Mouse (Mus musculus) T-helper 17 cell (primary cell): ENCODE results near the gene Ash1l.

ENCODE experiments used
- in situ Hi-C, 2 experiments: fragments of 300-600 bp; cut with MboI, MseI; formaldehyde crosslinking; loops; 1 replicate in 1 of 2; 2 replicates in 1 of 2; pipeline ENCODE4 v1.15.1; 2025; ENCODE audit warnings: high pct_unique_total_duplicates in 2 of 2

Gene Ash1l

GRCm38 (mm10) chr3:89090694-89091655, 140.6 kb downstream of the Ash1l start:
- in situ Hi-C loops = loop anchor here in 1 of 2 experiments (5.0 kb wide), 1 partner anchor 66 kb away; no protein-coding TSS in a partner anchor

- in situ Hi-C loops = loop anchor here in 1 of 2 experiments (5.0 kb wide), 1 partner anchor 65 kb away; no protein-coding TSS in a partner anchor
Measured at GRCm38 (mm10) chr3:89091811-89092508, 141.5 kb downstream of the Ash1l start.

GRCm38 (mm10) chr3:89092509-89093090, 142.2 kb downstream of the Ash1l start:
- in situ Hi-C loops = loop anchor here in 1 of 2 experiments (5.0 kb wide), 1 partner anchor 65 kb away; no protein-coding TSS in a partner anchor

DNA sequence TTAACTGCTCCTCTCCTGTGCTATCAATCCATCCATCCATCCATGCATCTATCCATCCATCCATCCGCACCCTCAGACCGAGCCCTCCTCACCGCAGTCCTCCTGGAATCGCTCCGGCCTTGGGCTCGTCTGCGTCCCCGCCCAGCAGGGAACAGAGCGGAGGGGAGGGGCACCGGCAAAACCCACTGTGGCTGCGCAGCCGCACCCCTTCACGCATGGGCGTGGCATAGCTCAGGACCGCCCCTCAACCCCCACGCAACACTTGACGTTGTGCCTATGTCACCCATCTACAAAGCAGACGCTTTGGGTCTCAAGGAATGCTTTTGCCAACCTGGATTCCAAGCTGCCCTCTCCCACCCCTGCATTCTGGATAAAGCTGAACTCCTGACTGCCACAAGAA, 142.8 kb downstream of the Ash1l start, which contains the start of gene Rusc1:
Rusc1 (minus strand) TSS at position 137 of the 400 bp plus-strand sequence.
- in situ Hi-C loops = loop anchor here in 1 of 2 experiments (5.0 kb wide), 1 partner anchor 64 kb away; no protein-coding TSS in a partner anchor

DNA sequence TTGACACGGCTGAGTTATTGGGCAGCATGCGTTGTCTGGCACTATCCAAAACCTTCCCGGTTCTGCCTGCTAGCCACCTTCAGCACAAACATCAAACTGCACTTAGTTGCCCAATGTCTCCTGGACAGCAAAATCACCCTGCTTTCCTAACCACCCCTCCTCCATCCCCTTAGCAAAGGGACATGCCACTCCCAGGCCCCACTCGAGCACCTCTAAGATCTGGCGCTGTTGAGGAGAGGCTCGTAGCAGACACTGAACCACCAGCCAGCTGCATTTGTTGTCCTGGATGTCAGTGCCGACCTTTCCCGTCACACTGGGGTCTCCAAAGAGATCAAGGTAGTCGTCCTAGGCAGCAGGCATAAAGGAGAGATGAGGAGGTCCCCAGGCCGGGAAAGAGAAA, 143.6 kb downstream of the Ash1l start:
- in situ Hi-C loops = loop anchor here in 1 of 2 experiments (5.0 kb wide), 1 partner anchor 63 kb away; no protein-coding TSS in a partner anchor

- in situ Hi-C loops = no loop called here
Measured at GRCm38 (mm10) chr3:89100811-89101210, 150.4 kb downstream of the Ash1l start, which contains the start of gene Gm43738. Gm43738 (minus strand) TSS chr3:89101099.

DNA sequence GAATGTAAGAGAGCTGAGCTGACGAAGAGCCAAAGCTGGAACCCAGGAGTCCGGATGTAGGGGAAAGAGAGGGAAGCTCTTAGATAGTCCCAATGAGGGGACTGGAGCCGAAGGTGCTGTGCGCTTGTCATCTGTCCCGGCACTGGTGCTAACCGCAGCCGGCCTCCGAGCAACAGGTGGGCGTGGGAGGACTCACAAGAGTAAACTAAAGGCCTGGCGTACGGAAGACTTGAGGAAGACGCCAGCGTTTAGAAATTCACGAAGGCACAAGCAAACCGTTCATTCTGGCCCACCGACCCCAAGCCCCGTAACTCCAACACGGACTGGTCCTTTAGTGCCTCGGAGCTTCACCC, 151.0 kb downstream of the Ash1l start:
- in situ Hi-C loops = no loop called here

DNA sequence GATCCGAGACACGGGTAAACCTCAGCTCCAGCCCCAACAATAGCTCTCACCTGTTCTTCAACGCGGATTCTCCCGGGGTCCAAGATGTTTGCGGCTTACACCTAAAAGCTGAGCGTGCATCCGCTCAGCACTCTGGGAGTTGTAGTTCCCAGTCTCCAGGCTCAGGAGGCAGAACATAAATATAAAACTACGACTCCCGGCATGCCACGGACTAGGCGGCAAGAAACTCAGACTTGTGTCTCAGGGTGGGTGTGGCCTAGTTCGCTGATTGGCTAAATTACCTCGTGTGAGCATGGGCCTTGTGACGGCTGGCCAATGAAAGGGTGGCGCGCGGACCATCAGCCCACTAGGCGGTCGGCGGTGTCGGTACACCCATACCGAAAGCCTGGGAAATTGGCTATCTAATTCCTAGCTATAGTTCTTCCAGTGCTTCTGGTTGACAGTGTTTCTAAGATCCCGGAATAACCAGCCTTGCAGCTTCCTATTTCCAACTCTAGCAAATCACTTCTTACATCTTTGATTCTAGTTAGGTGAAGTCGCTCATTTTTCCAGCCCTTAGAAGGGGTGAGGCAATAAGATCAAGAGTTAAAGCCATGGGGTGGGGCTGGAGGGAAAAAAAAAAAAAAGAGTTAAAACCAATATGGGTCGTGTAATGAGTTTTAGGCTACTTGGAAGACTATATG, 151.5 kb downstream of the Ash1l start, which contains the start of gene Fdps:
Fdps (minus strand) TSS at position 148 of the 683 bp plus-strand sequence.
- in situ Hi-C loops = no loop called here

DNA sequence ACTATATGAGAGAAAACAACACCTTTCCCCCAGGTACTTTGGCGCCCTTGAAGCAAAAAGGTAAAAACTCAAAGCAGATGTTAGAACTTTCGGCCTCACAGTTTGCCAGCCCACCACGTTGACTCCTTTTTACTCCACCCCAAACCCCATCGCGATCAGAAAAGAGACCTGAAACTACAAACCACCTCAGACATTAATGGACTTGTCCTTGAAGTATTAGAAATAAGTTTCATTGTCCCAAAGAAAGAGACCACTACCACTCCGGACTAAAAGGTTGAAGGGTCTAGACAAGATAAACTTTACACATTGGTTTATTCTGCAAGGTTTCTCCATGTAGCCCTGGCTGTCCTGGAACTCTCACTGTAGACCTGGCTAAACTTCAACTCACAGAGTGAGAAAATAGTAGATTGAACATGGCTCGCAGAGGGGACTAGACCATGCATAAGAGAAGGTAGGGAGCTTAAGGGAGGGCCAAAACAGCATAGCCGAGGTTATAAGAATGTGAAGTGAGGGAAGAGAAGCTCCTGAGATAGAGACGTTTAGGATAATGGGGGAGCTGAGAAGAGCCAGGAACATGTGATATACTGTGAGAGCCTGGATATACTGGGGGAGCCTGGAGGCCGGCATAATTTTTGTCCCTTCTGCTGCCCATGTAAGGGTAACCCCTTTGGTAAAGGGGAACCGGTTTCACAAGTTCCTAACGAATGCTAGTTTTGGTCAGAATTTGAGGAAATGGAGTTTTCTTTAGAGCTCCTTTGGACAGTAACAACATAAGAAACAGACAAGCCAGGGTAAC, 152.3 kb downstream of the Ash1l start:
- in situ Hi-C loops = no loop called here

DNA sequence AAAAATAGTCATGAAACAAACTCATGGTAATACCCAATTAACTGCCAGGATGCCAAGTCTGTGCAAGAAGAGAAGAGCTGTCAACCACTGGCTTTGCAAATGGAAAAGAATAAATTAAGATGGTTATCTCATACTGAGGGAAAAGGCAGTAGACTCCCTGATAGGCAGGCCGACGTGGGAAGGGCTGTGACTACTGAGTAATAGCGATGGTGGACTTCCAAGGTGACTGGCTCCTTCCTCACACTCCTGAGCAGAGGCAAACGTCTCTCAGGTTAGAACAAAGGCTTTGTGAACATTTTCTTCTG, 152.8 kb downstream of the Ash1l start:
- in situ Hi-C loops = no loop called here

- in situ Hi-C loops = no loop called here
Measured at GRCm38 (mm10) chr3:89106881-89107280, 156.5 kb downstream of the Ash1l start.

- in situ Hi-C loops = no loop called here
Measured at GRCm38 (mm10) chr3:89107545-89107944, 157.1 kb downstream of the Ash1l start.

GRCm38 (mm10) chr3:89108146-89108545, 157.7 kb downstream of the Ash1l start:
- in situ Hi-C loops = no loop called here

GRCm38 (mm10) chr3:89113058-89113457, 162.6 kb downstream of the Ash1l start:
- in situ Hi-C loops = no loop called here

DNA sequence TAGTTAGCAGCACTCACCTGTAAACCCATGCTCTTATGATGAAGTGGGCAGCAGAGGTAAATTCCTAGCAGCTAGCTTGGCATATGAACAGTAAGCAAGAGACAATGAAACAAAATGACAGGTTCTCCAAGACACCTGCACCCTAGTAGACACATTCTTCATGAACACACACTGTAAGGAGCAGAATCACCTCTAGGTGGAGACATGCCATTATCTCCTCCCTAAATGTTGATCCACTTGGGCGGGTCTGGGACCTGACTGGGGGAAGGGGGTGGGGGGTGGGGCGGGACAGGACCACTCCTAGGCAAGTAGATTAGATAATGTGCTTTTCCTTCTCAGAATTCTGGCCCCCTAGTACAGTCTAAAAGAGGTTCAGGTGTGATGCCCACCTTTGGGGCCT, 165.1 kb downstream of the Ash1l start:
- in situ Hi-C loops = loop anchor here in 1 of 2 experiments (5.0 kb wide), 1 partner anchor 397 kb away; no protein-coding TSS in a partner anchor

- in situ Hi-C loops = loop anchor here in 1 of 2 experiments (5.0 kb wide), 1 partner anchor 34 kb away; no protein-coding TSS in a partner anchor
Measured at GRCm38 (mm10) chr3:89123313-89123712, 172.9 kb downstream of the Ash1l start.

DNA sequence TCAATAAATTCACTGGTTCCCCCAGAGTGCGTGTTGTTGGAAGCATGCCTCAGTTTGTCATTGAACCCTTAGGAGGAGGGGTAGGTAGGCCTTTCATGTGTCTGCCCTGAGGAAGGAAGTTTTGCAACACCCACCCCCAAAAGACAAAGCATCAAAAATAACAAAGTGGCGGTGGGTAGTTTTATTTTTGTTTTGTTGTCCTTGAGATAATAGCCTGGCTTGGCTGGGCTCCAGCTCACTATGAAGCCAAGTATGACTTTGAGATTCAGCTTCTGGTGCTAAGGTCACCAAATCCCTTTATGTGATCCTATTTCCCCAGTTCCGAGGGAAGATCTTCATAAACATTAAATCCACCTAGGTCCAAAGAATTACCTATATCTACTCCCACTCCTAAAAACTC, 173.8 kb downstream of the Ash1l start:
- in situ Hi-C loops = loop anchor here in 1 of 2 experiments (5.0 kb wide), 1 partner anchor 33 kb away; no protein-coding TSS in a partner anchor

DNA sequence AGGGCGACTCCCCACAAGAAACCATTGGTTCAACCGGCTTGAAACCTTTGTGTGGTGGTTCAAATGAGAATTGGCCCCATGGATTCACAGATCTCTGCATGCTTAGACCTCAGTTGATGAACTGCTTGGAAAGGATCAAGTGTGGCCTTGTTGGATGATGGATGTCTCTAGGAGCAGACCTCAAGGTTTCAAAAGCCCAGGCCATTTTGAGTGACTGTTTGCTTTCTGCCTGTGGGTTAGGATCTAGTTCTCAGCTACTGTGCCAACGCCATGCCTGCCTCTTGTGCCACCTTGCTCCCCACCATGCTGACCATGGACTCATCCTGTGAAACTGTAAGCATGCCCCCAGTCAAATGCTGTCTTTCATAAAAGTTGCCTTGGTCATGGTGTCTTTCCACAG, 175.6 kb downstream of the Ash1l start:
- in situ Hi-C loops = no loop called here
